Mouse (Mus musculus): ENCODE data around the gene Fxyd1.

DNA sequence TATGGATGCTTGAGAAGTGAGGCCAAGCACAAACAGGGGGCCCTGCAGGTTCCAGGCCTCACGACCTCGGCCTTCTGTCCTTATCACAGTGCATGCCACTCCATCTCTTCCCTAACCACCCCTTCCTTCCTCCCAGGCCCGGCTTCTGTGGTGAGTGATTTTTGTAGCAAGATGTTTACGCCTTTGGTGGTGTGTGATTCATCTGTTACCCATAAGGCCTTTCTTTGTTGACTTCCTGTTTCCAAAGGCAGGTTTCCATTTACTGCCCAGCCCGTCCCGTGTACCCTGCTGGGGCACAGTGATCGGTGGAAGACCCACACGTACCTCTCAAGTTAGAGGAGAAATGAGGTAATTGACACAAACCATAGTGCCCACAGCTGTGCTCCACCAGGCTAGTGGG lies 54.3 kb downstream of the Fxyd1 start:
- TF ChIP-seq GATA1 (IDR thresholded peaks at IDR 0.05; ENCODE audit: low read length) (no peak), TAL1 (IDR thresholded peaks at IDR 0.05; ENCODE audit: low read length) (no peak)
